Mouse (Mus musculus) midbrain, embryonic 11.5 days (tissue): ENCODE measurements around the gene Npm3. TPM values are rescaled to one million over a fixed set of nuclear protein-coding genes. Genes with fewer than 3 reads are reported as not detected.

ENCODE experiments used
- ATAC-seq: fragments of 200-750 bp; cut with Nextera tagmentation; 2 replicates; pipeline ENCODE4 v1.8.0; 2017; ENCODE audit warnings: moderate TSS enrichment, moderate library complexity; ENCODE audit not compliant: low FRiP score
- DNase-seq: peaks from one replicate; pipeline ENCODE4 v3.0.0; 2015; ENCODE audit warnings: low spot score; ENCODE audit errors: missing footprints
- H3K27ac ChIP-seq: fragments of 300-500 bp; sonication (generic); 2 replicates; pipeline ENCODE4 v1.5.1; 2014; ENCODE audit warnings: low read depth, low read length
- H3K27me3 ChIP-seq: fragments of 300-500 bp; sonication (generic); 2 replicates; pipeline ENCODE4 v1.6.1; 2014; ENCODE audit warnings: mild to moderate bottlenecking, low read length, moderate library complexity, mixed read lengths; ENCODE audit not compliant: control insufficient read depth, insufficient read depth
- H3K36me3 ChIP-seq: fragments of 300-500 bp; sonication (generic); 2 replicates; pipeline ENCODE4 v1.6.1; 2014; ENCODE audit warnings: mild to moderate bottlenecking, low read length, moderate library complexity, mixed read lengths; ENCODE audit not compliant: control insufficient read depth, insufficient read depth
- H3K4me1 ChIP-seq: fragments of 300-500 bp; sonication (generic); 2 replicates; pipeline ENCODE4 v1.6.1; 2014; ENCODE audit warnings: low read length; ENCODE audit not compliant: control insufficient read depth, insufficient read depth
- H3K4me2 ChIP-seq: fragments of 300-500 bp; sonication (generic); 2 replicates; pipeline ENCODE4 v1.6.1; 2014; ENCODE audit warnings: mild to moderate bottlenecking, moderate library complexity
- H3K4me3 ChIP-seq: fragments of 300-500 bp; sonication (generic); 2 replicates; pipeline ENCODE4 v1.5.1; 2014; ENCODE audit warnings: low read depth, low read length
- H3K9ac ChIP-seq: fragments of 300-500 bp; sonication (generic); 2 replicates; pipeline ENCODE4 v1.6.1; 2014; ENCODE audit warnings: low read length
- H3K9me3 ChIP-seq: fragments of 300-500 bp; sonication (generic); 2 replicates; pipeline ENCODE4 v1.6.1; 2016; ENCODE audit warnings: low read length; ENCODE audit not compliant: control insufficient read depth
- WGBS: fragments of 180-500 bp; shearing (Covaris S2); extraction: QIAGEN DNeasy Blood & Tissue Kit; methylation state at CpG from one replicate; pipeline ENCODE4 v1.1.7; 2014; 5-methylcytosine and 5-hydroxymethylcytosine counted together
- polyA plus RNA-seq: library from polyadenylated mRNA; unstranded; fragments of >200 nt; fragmentation: Nextera tagmentation; extraction: Ambion mirVana; gene quantifications from 2 replicates; pipeline ENCODE4 v1.2.1, GENCODE M21; 2014

Gene Npm3
- polyA plus RNA-seq, 1 experiment from 2014 or later, result 10.4 TPM

- Histone ChIP-seq H3K4me1 (0 out of 2 replicates have a peak, but pooled peaks cover 3% of the 10 kb centered on the region), H3K27ac (no peak overlapping the region), H3K36me3 (peaks cover 10% of the 10 kb centered on the region), H3K27me3 (no peaks in the 10 kb centered on the region), H3K9me3 (no peaks in the 10 kb centered on the region), H3K4me3 (no peak overlapping the region), H3K9ac (no peak overlapping the region), H3K4me2 (no peak overlapping the region)
- WGBS, result 82% methylated on average over 2 of the region's 2 CpGs
- DNase-seq (no peak), ATAC-seq (no peak)
Measured at GRCm38 (mm10) chr19:45775486-45775885, 26.1 kb upstream of the Npm3 start.

- Histone ChIP-seq H3K27me3 (no peaks in the 10 kb centered on the region), H3K9ac (no peak overlapping the region), H3K27ac (no peak overlapping the region), H3K36me3 (peaks cover 33% of the 10 kb centered on the region), H3K4me2 (no peak overlapping the region), H3K4me1 (no peaks in the 10 kb centered on the region), H3K9me3 (no peaks in the 10 kb centered on the region), H3K4me3 (no peak overlapping the region)
- no peak for DNase-seq
- WGBS, result 93% methylated on average over 5 of the region's 5 CpGs
- no peak for ATAC-seq
Measured at GRCm38 (mm10) chr19:45771501-45771900, 22.1 kb upstream of the Npm3 start.

- ATAC-seq, result no peak
- WGBS, result 92% methylated on average over 3 of the region's 3 CpGs
- Histone ChIP-seq H3K9ac (no peak overlapping the region), H3K27ac (no peak overlapping the region), H3K4me2 (no peak overlapping the region), H3K9me3 (no peaks in the 10 kb centered on the region), H3K36me3 (peaks cover 41% of the 10 kb centered on the region), H3K4me1 (no peaks in the 10 kb centered on the region), H3K4me3 (no peak overlapping the region), H3K27me3 (no peaks in the 10 kb centered on the region)
- DNase-seq, result no peak
Measured at GRCm38 (mm10) chr19:45760810-45761209, 11.4 kb upstream of the Npm3 start.

GRCm38 (mm10) chr19:45758671-45759070 lies 9.3 kb upstream of the Npm3 start:
- no peak overlapping the region for H3K27ac ChIP-seq
- no peak overlapping the region for H3K4me3 ChIP-seq
- ATAC-seq (no peak), DNase-seq (no peak)
- H3K4me1 ChIP-seq, result no peaks in the 10 kb centered on the region
- peaks cover 55% of the 10 kb centered on the region for H3K36me3 ChIP-seq
- H3K9me3 ChIP-seq, result no peaks in the 10 kb centered on the region
- WGBS, result 92% methylated on average over 5 of the region's 5 CpGs
- no peak overlapping the region for H3K9ac ChIP-seq
- no peaks in the 10 kb centered on the region for H3K27me3 ChIP-seq
- H3K4me2 ChIP-seq, result no peak overlapping the region

GRCm38 (mm10) chr19:45753551-45753950 lies 4.2 kb upstream of the Npm3 start:
- WGBS, result 97% methylated on average over 3 of the region's 3 CpGs
- Histone ChIP-seq H3K4me2 (no peak overlapping the region), H3K9ac (no peak overlapping the region), H3K27me3 (no peaks in the 10 kb centered on the region), H3K27ac (no peak overlapping the region), H3K4me3 (no peak overlapping the region), H3K9me3 (no peaks in the 10 kb centered on the region), H3K4me1 (peaks cover 5% of the 10 kb centered on the region), H3K36me3 (peaks cover 33% of the 10 kb centered on the region)
- ATAC-seq (no peak), DNase-seq (no peak)

- Histone ChIP-seq H3K9me3 (no peaks in the 10 kb centered on the region), H3K27me3 (peaks cover 5% of the 10 kb centered on the region), H3K9ac (no peak overlapping the region), H3K27ac (no peak overlapping the region), H3K4me3 (no peak overlapping the region), H3K4me1 (peaks cover 8% of the 10 kb centered on the region), H3K4me2 (no peak overlapping the region), H3K36me3 (peaks cover 25% of the 10 kb centered on the region)
- no peak for DNase-seq
- WGBS, result 94% methylated on average over 7 of the region's 7 CpGs
- ATAC-seq, result no peak
Measured at GRCm38 (mm10) chr19:45751881-45752280, 2.5 kb upstream of the Npm3 start.

- H3K27ac ChIP-seq, result no peak overlapping the region
- H3K9me3 ChIP-seq, result no peaks in the 10 kb centered on the region
- peaks cover 35% of the 10 kb centered on the region for H3K27me3 ChIP-seq
- H3K9ac ChIP-seq, result peak overlapping the region; percentile 80
- DNase-seq, result peak; percentile 90
- H3K4me2 ChIP-seq, result peak overlapping the region; percentile 93
- peaks cover 6% of the 10 kb centered on the region; the same call in 1 of the 2 replicates for H3K36me3 ChIP-seq
- peak overlapping the region; percentile 85 for H3K4me3 ChIP-seq
- WGBS, result 1% methylated on average over 33 of the region's 33 CpGs
- peak; percentile 33 for ATAC-seq
- peaks cover 12% of the 10 kb centered on the region for H3K4me1 ChIP-seq
Measured at GRCm38 (mm10) chr19:45748691-45749242, 624 bp downstream of the Npm3 start.

GRCm38 (mm10) chr19:45748206-45748605 lies 1.2 kb downstream of the Npm3 start:
- Histone ChIP-seq H3K9me3 (no peaks in the 10 kb centered on the region), H3K27me3 (peaks cover 41% of the 10 kb centered on the region), H3K4me2 (peak overlapping the region; percentile 93), H3K9ac (no peak overlapping the region), H3K27ac (no peak overlapping the region), H3K36me3 (0 out of 2 replicates have a peak, but pooled peaks cover 2% of the 10 kb centered on the region), H3K4me1 (peaks cover 12% of the 10 kb centered on the region), H3K4me3 (peak overlapping the region; percentile 85)
- WGBS, result 56% methylated on average over 9 of the region's 9 CpGs
- DNase-seq, result no peak
- no peak for ATAC-seq

GRCm38 (mm10) chr19:45747028-45747867 lies 2.1 kb downstream of the Npm3 start:
- H3K27me3 ChIP-seq, result peaks cover 51% of the 10 kb centered on the region
- H3K27ac ChIP-seq, result no peak overlapping the region
- peaks cover 21% of the 10 kb centered on the region for H3K4me1 ChIP-seq
- DNase-seq (peak; percentile 99), ATAC-seq (no peak)
- H3K9ac ChIP-seq, result no peak overlapping the region
- H3K4me2 ChIP-seq, result no peak overlapping the region
- no peaks in the 10 kb centered on the region for H3K9me3 ChIP-seq
- no peak overlapping the region for H3K4me3 ChIP-seq
- WGBS, result 40% methylated on average over 11 of the region's 11 CpGs
- 0 out of 2 replicates have a peak, but pooled peaks cover 2% of the 10 kb centered on the region for H3K36me3 ChIP-seq
